Mouse (Mus musculus) left cerebral cortex, adult 2 months (tissue): ENCODE results near the gene Cmtm5. TPM values are rescaled to one million over a fixed set of nuclear protein-coding genes. Genes with fewer than 3 reads are reported as not detected.
"Not testable (repeated sequence)": the region's sequence is repeated elsewhere in the genome, so short reads cannot be mapped to it uniquely, and the experiment has no call there.

ENCODE experiments used
- DNase-seq, 2 experiments: peaks; one replicate each; pipeline ENCODE4 v3.0.0; 2021 to 2022; ENCODE audit warnings: low spot score in 2 of 2, mixed read lengths in 1 of 2; ENCODE audit errors: extremely low spot score in 1 of 2
- H3K27ac ChIP-seq: fragments of 200-600 bp; 2 replicates; pipeline ENCODE4 v1.8.1; 2022
- H3K4me3 ChIP-seq: fragments of 200-600 bp; 2 replicates; pipeline ENCODE4 v1.8.1; 2022
- CTCF ChIP-seq: fragments of 200-600 bp; IDR thresholded peaks from 2 replicates; pipeline ENCODE4 v1.8.1; 2022; ENCODE audit warnings: antibody characterized with exemption, mild to moderate bottlenecking, moderate library complexity
- intact Hi-C: fragments of 180-260 bp; cut with DNase I; formaldehyde crosslinking; loops from one replicate; pipeline ENCODE4 v1.15.1; 2025
- total RNA-seq, 2 experiments: library from RNA; stranded (reverse); gene quantifications; 2 replicates each; pipeline ENCODE4 v1.2.3; 2021

Gene Cmtm5
- total RNA-seq, 2 experiments from 2014 or later: 46.5 to 53.5 TPM

GRCm38 (mm10) chr14:54948781-54949180 is 12.7 kb downstream of the Cmtm5 start:
- intact Hi-C loops: loop anchor here (1.0 kb wide), 1 partner anchor 26 kb away; no protein-coding TSS in a partner anchor

GRCm38 (mm10) chr14:54950493-54950892 is 14.4 kb downstream of the Cmtm5 start:
- intact Hi-C loops: no loop called here
- Histone ChIP-seq H3K4me3 (no peak overlapping the region), H3K27ac (no peak overlapping the region)
- no peak for DNase-seq
- no peak for TF ChIP-seq CTCF

More at GRCm38 (mm10) chr14:54948781-54949180, 12.7 kb downstream of the Cmtm5 start:
- DNase-seq: no peak
- no peak for TF ChIP-seq CTCF
- H3K4me3 ChIP-seq: no peak overlapping the region
- H3K27ac ChIP-seq: no peak overlapping the region

GRCm38 (mm10) chr14:54951587-54951986 is 15.5 kb downstream of the Cmtm5 start:
- DNase-seq: no peak
- TF ChIP-seq CTCF: no peak
- no peak overlapping the region for H3K4me3 ChIP-seq
- intact Hi-C loops: no loop called here
- H3K27ac ChIP-seq: no peak overlapping the region

DNA sequence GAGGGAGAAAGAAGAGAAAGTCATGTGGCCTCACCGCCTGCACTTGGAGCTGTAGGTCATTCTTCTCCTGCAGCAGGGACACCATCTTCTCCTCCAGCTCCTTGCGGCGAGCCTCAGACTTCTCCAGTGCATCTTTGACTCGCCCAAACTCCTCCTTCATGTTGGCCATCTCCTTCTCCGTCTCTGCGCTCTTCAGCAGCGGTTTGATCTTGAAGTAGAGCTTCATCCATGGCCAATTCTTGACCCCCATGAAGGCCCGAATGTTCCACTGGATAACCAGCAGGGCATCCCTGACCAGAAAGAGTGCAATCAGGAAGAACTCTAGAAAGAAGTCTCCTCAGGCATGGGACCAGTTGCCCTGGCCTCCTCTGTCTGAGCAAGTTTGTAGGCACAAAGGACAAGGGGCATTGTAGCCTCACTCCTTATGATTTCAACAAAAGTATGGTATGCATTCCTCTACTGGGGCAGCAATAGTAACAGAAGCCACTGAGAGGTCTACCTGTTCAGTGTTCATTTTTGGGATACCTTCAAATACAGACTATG is 17.7 kb downstream of the Cmtm5 start:
- no peak for DNase-seq
- no peak overlapping the region for H3K27ac ChIP-seq
- intact Hi-C loops: no loop called here
- no peak overlapping the region for H3K4me3 ChIP-seq
- TF ChIP-seq CTCF: no peak

DNA sequence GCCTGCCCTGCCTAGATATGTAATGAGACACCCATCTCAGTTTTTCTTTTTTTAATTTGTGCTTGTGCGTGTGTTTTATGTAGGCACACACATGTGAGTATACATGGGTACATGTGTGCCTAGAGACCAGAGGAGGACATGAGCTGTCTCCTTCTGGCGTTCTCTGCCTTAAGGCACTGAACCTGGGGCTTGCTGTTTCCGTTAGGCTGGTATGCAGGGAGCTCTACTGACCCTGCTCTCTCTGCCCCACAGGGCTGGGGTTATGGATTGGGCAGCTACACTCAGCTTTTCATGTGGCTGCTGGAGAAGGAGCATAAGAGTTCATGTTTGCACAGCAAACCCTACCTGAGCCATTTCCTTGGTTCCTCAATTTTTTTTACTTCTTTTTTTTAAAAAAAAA is 18.4 kb downstream of the Cmtm5 start:
- no peak overlapping the region for H3K4me3 ChIP-seq
- no peak for DNase-seq
- intact Hi-C loops: no loop called here
- no peak overlapping the region for H3K27ac ChIP-seq
- TF ChIP-seq CTCF: no peak

DNA sequence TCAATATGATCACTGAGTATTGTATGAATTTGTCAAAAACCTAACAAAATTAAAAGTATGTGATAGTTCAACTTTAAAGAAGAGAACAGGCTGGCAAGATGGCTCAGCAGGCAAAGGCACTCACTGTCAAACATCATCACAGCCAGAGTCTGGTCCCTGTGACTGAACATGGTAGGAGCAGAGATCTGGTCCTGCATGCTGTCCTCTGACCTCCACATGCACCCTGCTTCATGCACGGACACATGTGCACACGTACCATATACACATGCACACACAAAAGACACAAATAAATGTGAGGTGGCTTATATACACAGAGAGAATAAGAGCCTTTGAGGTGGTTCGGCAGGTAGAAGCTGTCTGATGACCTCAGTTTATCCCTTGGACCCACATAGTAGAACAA is 19.4 kb downstream of the Cmtm5 start:
- Histone ChIP-seq H3K4me3 (no peak overlapping the region), H3K27ac (no peak overlapping the region)
- no peak for TF ChIP-seq CTCF
- intact Hi-C loops: no loop called here
- DNase-seq: no peak

GRCm38 (mm10) chr14:54956533-54956932 is 20.5 kb downstream of the Cmtm5 start:
- Histone ChIP-seq H3K27ac (no peak overlapping the region), H3K4me3 (no peak overlapping the region)
- no peak for TF ChIP-seq CTCF
- DNase-seq: no peak
- intact Hi-C loops: no loop called here

DNA sequence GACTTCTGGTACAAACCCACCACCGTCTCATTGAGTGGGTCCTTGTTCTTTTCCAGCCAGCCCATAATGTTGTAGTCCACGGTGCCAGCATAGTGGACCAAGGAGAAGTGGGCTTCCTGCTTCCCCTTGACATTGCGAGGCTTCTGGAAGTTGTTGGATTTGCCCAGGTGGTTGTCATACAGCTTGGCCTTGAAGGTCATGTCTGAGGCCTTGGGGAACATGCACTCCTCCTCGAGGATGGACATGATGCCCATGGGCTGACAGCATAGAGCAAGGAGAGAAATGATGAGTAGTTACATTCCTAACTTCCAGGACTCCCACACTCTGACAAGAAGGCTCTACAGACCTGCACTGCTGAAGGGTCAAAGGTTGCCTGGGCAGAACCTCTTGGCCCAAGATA is 22.4 kb downstream of the Cmtm5 start:
- no peak overlapping the region for H3K27ac ChIP-seq
- no peak for TF ChIP-seq CTCF
- intact Hi-C loops: no loop called here
- no peak overlapping the region for H3K4me3 ChIP-seq
- DNase-seq: no peak

DNA sequence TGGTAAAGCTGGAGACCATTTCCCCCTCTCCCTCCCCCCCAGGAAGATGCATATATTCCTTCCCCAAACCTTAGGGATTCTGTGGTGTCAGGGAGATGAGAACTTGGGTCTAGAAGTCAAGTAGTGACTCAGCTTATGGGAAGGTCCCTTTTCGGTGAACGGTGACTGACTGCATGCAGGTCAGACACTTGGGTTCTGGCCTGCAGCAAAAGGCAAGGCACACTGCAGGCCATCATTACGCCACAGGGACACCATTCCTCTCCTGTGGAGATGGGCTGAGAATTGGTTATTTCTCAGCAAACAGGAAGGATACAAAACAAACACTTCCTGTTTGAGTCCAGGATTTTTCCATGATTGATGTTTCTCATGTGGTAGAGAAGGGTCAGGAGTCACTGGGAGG is 23.1 kb downstream of the Cmtm5 start:
- no peak for DNase-seq
- Histone ChIP-seq H3K27ac (no peak overlapping the region), H3K4me3 (no peak overlapping the region)
- TF ChIP-seq CTCF: no peak
- intact Hi-C loops: no loop called here

DNA sequence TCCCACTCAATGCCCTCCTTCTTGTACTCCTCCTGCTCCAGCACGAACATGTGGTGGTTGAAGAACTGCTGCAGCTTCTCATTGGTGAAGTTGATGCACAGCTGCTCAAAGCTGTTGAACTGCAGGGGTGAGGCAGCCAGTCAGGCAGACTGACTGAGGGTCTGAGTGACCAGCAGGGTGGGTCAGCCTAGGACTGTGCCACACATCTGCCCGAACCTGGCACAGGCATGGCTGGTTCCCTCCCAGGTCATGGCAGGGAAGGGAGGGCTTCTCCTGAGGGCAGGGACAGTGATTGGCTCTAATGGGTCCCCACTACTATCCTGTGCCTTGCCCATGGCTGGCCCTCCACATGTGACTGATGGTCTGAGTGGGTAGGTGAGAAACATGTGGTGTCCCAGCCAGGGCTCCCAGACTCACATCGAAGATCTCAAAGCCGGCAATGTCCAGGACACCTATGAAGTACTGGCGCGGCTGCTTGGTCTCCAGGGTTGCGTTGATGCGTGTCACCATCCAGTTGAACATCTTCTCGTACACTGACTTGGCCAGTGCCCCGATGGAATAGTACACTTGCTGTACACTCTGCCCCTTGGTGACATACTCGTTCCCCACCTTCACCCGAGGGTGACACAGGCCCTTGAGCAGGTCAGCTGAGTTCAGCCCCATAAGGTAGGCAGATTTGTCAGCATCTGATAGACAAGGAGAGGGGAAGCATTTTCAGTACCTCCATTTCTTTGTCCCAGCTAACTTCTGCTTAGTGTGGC is 24.0 kb downstream of the Cmtm5 start:
- H3K27ac ChIP-seq, DNase-seq, H3K4me3 ChIP-seq, intact Hi-C loops: not testable (repeated sequence)

- intact Hi-C loops: no loop called here
These were observed 24.7 kb downstream of the Cmtm5 start for GRCm38 (mm10) chr14:54960769-54961168.

GRCm38 (mm10) chr14:54961487-54961886 is 25.4 kb downstream of the Cmtm5 start:
- no peak for TF ChIP-seq CTCF
- DNase-seq: no peak
- intact Hi-C loops: no loop called here
- no peak overlapping the region for H3K27ac ChIP-seq
- H3K4me3 ChIP-seq: no peak overlapping the region

More at GRCm38 (mm10) chr14:54960769-54961168, 24.7 kb downstream of the Cmtm5 start:
- Histone ChIP-seq H3K27ac (no peak overlapping the region), H3K4me3 (no peak overlapping the region)
- no peak for TF ChIP-seq CTCF
- no peak for DNase-seq

GRCm38 (mm10) chr14:54962714-54963113 is 26.7 kb downstream of the Cmtm5 start:
- TF ChIP-seq CTCF: no peak

More at GRCm38 (mm10) chr14:54962714-54963113, 26.7 kb downstream of the Cmtm5 start:
- intact Hi-C loops: no loop called here
- Histone ChIP-seq H3K27ac (no peak overlapping the region), H3K4me3 (no peak overlapping the region)
- no peak for DNase-seq
